Mouse (Mus musculus) neural tube, embryonic 15.5 days (tissue): ENCODE results near the gene Gm48551. TPM values are rescaled to one million over a fixed set of nuclear protein-coding genes. Genes with fewer than 3 reads are reported as not detected.

Experiments
- ATAC-seq: fragments of 200-750 bp; cut with Nextera tagmentation; 2 replicates; pipeline ENCODE4 v1.8.0; 2017; ENCODE audit warnings: mild to moderate bottlenecking, moderate TSS enrichment, moderate library complexity; ENCODE audit not compliant: low FRiP score
- H3K27ac ChIP-seq: fragments of 300-500 bp; sonication (generic); replicated peaks from 2 replicates; pipeline ENCODE4 v1.5.1; 2015; ENCODE audit warnings: mild to moderate bottlenecking, inconsistent platforms
- H3K27me3 ChIP-seq: fragments of 300-500 bp; sonication (generic); replicated peaks from 2 replicates; pipeline ENCODE4 v1.6.1; 2015; ENCODE audit warnings: inconsistent platforms
- H3K36me3 ChIP-seq: fragments of 300-500 bp; sonication (generic); 2 replicates; pipeline ENCODE4 v1.6.1; 2015; ENCODE audit warnings: inconsistent platforms
- H3K4me1 ChIP-seq: fragments of 300-500 bp; sonication (generic); 2 replicates; pipeline ENCODE4 v1.6.1; 2015; ENCODE audit warnings: inconsistent platforms
- H3K4me2 ChIP-seq: fragments of 300-500 bp; sonication (generic); 2 replicates; pipeline ENCODE4 v1.6.1; 2015; ENCODE audit warnings: inconsistent platforms, mild to moderate bottlenecking, moderate library complexity
- H3K4me3 ChIP-seq: fragments of 300-500 bp; sonication (generic); replicated peaks from 2 replicates; pipeline ENCODE4 v1.5.1; 2015; ENCODE audit warnings: mild to moderate bottlenecking, inconsistent platforms
- H3K9ac ChIP-seq: fragments of 300-500 bp; sonication (generic); replicated peaks from 2 replicates; pipeline ENCODE4 v1.6.1; 2015; ENCODE audit warnings: mild to moderate bottlenecking, inconsistent platforms
- H3K9me3 ChIP-seq: fragments of 300-500 bp; sonication (generic); replicated peaks from 2 replicates; pipeline ENCODE4 v1.6.1; 2016; ENCODE audit warnings: inconsistent platforms
- WGBS: fragments of 180-500 bp; shearing (Covaris S2); methylation state at CpG from one replicate; pipeline ENCODE4 v1.1.7; 2015; ENCODE audit warnings: mixed read lengths; 5-methylcytosine and 5-hydroxymethylcytosine counted together
- polyA plus RNA-seq: library from polyadenylated mRNA; unstranded; fragments of >200 nt; fragmentation: Nextera tagmentation; extraction: Ambion mirVana; gene quantifications from 2 replicates; pipeline ENCODE4 v1.2.1, GENCODE M21; 2015

The Gm48551 gene
- polyA plus RNA-seq: 5.7 and 7.2 TPM in 2 replicates

DNA sequence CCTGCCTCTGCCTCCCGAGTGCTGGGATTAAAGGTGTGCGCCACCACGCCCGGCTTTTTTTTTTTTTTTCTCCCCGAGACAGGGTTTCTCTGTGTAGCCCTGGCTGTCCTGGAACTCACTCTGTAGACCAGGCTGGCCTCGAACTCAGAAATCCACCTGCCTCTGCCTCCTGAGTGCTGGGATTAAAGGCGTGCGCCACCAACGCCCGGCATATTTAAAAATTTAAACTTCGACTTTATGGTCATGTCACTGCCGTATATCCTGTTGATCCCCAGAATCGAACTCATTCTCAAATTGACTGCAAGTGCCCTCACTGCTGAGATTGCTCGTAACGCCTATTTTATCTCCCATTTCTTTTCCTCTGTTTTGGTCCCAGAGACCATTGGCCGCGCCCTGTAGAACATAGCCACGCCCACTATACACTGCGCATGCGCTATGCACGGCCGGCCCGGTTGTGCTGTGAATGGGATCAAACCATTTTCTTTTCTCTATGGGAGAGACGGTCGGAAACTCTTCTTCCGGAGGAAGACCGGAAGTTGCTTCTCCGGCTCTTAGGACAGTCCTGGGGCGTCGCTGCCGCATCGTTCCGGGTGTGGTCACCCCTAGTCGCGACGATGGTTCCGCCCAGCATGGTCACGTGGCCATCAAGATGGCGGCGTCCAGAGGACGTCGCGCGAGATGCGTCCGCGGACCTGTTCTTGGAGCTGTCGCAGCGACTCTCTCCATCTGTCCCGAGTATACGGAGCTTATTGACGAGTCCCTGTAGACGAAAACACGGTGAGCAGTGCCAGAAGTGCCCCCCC lies at the start of gene Gm48551, which contains the start of gene Dohh:
TSS of gene Gm48551 (plus strand) at position 665 of the 803 bp plus-strand sequence.
TSS of gene Dohh (plus strand) at position 627 of the 803 bp plus-strand sequence.
- peak within 1 kb of the TSS; percentile 96 for H3K4me3 ChIP-seq
- H3K36me3 ChIP-seq: peaks cover 29% of the 10 kb centered on the region
- no peaks in the 10 kb centered on the region for H3K27me3 ChIP-seq
- peak; percentile 92 for ATAC-seq
- peaks cover 22% of the 10 kb centered on the region for H3K4me1 ChIP-seq
- peak within 1 kb of the TSS; percentile 86 for H3K27ac ChIP-seq
- H3K9me3 ChIP-seq: no peaks in the 10 kb centered on the region
- WGBS: 8% methylated on average over 54 of the region's 54 CpGs
- H3K9ac ChIP-seq: peak within 1 kb of the TSS; percentile 79
- peak within 1 kb of the TSS; percentile 97 for H3K4me2 ChIP-seq

DNA sequence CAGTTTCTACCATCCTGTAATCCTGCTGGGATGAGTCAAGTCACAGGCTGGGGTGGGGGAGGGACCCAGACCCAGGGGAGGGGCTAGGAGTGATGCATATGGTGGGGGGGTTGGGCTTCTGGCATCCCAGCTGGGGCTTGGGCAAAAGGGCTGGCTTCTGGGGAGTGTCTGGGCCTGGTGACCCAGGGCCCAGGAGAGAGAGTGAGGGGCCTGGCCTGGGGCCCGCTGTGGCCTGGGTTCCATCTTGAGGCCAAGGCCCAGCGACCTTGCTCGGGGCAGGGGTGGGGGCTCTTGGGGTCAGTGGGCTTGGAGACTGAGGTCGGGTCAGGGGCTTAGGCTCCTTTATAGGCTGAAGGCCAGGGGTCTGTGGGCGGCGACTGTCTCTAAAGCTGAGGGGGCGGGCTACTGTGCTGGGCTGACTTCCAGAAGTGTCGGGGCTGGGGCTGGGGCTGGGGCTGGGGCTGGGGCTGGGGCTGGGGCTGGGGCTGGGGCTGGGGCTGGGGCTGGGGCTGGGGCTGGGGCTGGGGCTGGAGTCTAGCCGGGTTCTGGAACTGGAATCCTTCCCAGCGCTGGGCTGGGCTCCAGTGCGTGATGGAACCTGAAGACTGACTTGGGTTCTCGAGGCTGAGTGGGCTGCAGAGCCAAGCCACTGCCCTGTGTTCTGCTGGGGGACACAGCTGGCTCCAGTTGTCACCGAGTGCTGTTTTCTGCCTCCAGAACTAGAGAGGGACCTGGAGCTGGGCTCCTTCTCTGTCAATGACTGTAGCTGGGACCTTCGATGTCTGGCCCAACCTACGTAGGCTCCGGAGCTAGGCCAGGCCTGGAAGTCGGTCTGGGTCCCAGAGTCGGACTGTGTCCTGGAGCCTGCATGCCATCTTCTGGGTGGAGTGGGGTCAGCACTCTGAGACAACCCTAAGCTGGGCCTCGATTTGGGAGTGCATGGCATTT lies 48.6 kb upstream of the Gm48551 start:
- Histone ChIP-seq H3K27me3 (peaks cover 56% of the 10 kb centered on the region), H3K9ac (no peak overlapping the region), H3K4me2 (no peak overlapping the region), H3K9me3 (no peaks in the 10 kb centered on the region), H3K36me3 (no peaks in the 10 kb centered on the region), H3K4me3 (no peak overlapping the region), H3K4me1 (peaks cover 8% of the 10 kb centered on the region; the same call in 1 of the 2 replicates), H3K27ac (0 out of 2 replicates have a peak overlapping the region, but pooled peaks have one; percentile 9)
- WGBS: 40% methylated on average over 18 of the region's 19 CpGs
- no peak for ATAC-seq

DNA sequence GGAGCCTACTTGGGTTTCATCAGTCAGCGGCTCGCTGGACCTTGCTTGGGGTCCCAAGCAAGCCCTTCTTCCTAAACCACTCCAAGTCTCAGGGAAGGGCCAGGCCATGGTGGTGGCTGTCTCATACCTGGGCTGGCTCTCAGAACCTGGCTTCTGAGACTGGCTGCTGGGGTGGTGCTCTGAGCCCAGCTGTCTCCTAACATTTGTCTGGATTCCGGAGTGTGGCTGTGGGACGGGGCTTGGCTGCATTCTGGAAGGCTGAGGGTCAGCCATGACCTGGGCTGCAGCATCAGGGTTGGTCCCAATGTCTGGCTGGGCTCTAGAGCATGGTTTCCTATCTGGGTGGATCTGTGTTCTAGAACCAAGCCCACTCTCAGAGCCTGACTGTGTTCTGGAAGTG lies 47.7 kb upstream of the Gm48551 start:
- Histone ChIP-seq H3K9me3 (no peaks in the 10 kb centered on the region), H3K4me1 (peaks cover 8% of the 10 kb centered on the region; the same call in 1 of the 2 replicates), H3K9ac (no peak overlapping the region), H3K27me3 (peaks cover 63% of the 10 kb centered on the region), H3K4me2 (no peak overlapping the region), H3K36me3 (no peaks in the 10 kb centered on the region), H3K27ac (0 out of 2 replicates have a peak overlapping the region, but pooled peaks have one; percentile 9), H3K4me3 (no peak overlapping the region)
- ATAC-seq: no peak
- 93% methylated on average over 4 of the region's 4 CpGs for WGBS

DNA sequence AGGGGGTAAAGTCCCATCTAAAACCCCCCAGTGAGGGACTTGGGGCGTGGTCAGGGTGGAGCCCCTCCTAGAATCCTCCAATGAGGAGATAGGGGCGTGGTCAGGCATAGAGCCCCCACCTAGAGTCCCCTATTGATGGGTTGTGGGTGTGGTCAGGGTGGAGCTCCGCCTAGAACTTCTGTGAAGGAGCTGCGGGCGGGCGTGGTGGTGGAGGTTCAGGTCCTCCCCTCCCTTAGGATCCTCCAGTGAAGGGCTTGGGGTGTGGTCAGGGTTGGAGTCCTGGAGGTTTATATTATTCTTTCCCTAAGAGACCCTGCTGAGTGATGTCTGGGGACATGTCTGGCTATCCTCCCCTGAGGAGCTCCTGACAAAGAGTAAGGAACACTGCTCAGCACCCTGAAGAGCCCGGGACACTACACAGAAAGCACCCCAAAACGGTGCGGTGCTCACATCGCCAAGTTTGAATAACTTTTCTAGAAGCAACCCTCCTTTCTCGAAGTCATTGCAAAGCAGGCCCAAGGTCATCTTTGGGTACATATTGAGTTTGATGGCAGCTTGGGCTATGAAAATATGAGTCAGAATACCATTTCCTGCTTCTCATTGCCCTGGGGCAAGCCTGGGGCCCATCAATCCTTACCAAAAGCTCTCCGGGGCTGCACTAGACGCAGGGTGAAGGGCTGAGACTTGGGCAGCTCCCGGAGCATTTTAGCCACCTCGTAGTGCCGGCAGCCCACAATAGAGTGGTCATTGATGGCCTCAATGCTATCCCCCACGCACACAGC lies 43.5 kb upstream of the Gm48551 start:
- no peak overlapping the region for H3K9ac ChIP-seq

DNA sequence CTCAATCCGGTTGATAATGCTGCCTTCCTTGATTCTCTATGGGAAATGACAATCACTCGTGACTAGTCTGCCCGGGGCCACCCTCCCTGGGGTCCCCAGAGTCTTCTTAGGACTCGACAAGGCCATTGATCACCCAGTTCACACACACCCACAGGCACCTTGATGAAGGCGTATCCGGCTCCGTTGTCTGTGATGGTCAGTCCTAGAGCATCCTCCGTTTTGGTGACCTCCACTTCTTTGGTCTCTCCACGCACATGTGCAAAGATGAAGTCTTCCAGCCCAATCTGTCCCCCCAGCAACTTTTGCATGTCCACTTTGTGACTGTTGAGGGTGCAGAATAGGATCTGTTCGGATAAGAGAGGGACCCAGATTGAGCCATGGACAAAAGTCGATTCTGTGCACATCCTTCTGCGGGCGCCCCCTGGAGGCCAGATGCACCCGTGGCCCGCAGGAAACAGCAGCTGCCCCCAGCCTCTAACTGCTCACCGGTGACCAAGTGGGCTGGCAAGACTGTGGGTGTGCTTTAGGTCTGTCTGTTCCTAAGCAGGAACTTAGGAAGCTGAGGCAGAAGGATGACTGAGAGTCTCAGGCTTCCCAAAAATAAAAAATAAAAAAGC lies 42.8 kb upstream of the Gm48551 start:
- Histone ChIP-seq H3K36me3 (no peaks in the 10 kb centered on the region), H3K9ac (no peak overlapping the region), H3K4me3 (no peak overlapping the region), H3K27ac (no peak overlapping the region), H3K27me3 (peaks cover 73% of the 10 kb centered on the region), H3K4me2 (no peak overlapping the region), H3K9me3 (no peaks in the 10 kb centered on the region), H3K4me1 (peaks cover 11% of the 10 kb centered on the region)
- WGBS: 35% methylated on average over 16 of the region's 16 CpGs
- ATAC-seq: no peak

More for the DNA sequence above, 43.5 kb upstream of the Gm48551 start:
- no peak for ATAC-seq
- Histone ChIP-seq H3K4me3 (no peak overlapping the region), H3K9me3 (no peaks in the 10 kb centered on the region), H3K27ac (no peak overlapping the region), H3K27me3 (peaks cover 72% of the 10 kb centered on the region), H3K4me2 (no peak overlapping the region), H3K4me1 (peaks cover 8% of the 10 kb centered on the region), H3K36me3 (no peaks in the 10 kb centered on the region)
- WGBS: 37% methylated on average over 17 of the region's 17 CpGs

DNA sequence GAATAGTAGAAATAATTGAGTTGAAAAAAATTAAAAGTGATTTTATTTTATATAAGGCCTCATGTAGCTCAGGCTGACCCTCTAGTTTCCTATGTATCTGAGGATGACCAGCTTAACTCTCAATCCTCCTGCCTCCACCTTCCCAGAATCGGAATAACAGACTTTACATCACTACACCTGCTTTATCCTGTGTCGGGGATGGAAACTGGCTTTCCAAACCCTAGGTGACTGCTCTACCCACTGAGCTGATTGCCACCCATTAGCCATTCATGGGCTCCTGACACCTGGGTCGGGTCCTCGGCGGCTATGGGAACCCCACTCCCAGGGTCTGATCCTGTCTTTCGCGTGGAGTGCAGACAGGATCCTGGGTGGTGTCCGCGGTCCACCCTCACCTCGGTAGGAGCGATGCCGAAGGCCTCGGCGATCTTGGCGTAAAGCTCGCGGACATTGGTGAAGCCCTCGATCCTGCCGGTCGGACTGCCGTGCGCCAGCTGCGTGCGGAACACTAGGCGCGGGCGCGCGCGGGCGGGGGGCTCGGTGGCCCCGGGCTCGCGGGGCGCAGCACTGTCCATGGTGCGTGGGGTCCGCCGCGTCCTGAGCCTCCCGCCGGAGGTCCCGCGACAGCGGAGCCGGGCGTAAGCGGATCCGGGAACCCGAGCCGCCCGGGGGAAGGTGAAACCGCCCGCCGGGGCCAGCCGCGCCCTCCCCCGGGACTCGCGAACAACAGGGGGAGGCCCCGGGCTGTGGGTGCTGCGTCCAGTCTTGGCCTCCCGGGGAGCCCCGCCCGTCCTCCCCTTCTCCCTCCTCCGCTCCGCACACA lies 41.4 kb upstream of the Gm48551 start, which contains the start of gene Gipc3:
TSS of gene Gipc3 (minus strand) at position 581 of the 820 bp plus-strand sequence.
- WGBS: 4% methylated on average over 61 of the region's 67 CpGs
- H3K9ac ChIP-seq: peak within 1 kb of the TSS; percentile 46
- peak within 1 kb of the TSS; percentile 41 for H3K4me3 ChIP-seq
- peaks cover 66% of the 10 kb centered on the region for H3K27me3 ChIP-seq
- no peak for ATAC-seq
- peaks cover 19% of the 10 kb centered on the region for H3K4me1 ChIP-seq
- H3K9me3 ChIP-seq: no peaks in the 10 kb centered on the region
- no peak within 1 kb of the TSS for H3K27ac ChIP-seq
- peak within 1 kb of the TSS; percentile 76 for H3K4me2 ChIP-seq
- no peaks in the 10 kb centered on the region for H3K36me3 ChIP-seq

DNA sequence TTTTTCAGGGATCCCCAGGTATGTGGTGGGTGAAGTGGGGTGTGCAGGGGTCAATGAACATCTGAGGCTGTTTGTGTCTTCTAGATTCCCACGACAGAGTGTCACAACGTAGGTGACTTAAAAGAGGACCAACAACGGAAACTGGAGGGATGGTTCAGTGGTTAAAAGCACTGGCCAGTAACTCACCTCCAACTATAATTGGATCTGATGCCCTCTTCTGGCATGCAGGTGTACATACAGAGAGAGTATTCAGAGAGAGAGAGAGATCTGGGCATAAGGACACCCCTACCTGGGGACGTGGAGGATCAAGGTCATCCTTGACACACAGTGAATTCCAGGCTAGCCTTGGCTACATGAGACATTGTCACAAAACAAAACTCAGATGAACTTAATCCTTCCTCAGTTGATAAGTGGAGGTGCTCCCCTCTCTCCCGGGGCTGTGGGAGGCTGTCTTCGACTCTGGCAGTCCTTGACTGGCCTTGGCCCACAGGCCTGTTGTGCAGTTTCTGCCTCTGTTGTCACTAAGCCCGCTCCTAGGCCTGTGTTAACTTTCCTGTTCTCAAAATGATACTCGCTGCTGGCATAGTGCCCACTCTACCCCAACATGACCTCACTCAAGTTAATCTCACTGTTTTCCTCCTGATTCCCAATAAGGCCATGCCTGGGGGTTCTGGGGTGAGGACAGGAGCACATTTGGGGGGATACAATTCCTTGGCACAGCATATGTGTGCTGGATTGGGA lies 39.7 kb upstream of the Gm48551 start:
- Histone ChIP-seq H3K27ac (no peak overlapping the region), H3K9me3 (no peaks in the 10 kb centered on the region), H3K36me3 (no peaks in the 10 kb centered on the region), H3K9ac (no peak overlapping the region), H3K4me2 (no peak overlapping the region), H3K4me1 (peaks cover 29% of the 10 kb centered on the region), H3K4me3 (no peak overlapping the region), H3K27me3 (peaks cover 67% of the 10 kb centered on the region)
- WGBS: 52% methylated on average over 8 of the region's 8 CpGs
- ATAC-seq: no peak

DNA sequence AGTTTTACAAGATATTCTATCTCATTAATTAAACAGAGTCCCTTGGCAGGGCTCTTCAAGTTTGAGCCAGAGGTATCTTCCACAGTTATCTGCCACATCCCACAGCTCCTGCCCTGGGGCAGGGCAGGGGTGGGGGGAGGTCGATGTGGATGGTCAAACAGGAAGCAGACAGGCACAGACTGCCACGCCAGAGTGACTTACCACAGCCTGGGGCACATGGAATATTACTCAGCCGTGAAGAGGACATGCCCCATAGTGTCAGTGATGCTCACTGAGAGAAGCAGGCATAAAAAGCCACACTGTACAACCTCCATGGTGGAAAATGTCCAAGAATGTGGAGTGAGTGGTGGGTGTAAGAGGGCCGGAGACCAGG lies 39.1 kb upstream of the Gm48551 start:
- Histone ChIP-seq H3K27ac (no peak overlapping the region), H3K27me3 (peaks cover 64% of the 10 kb centered on the region), H3K36me3 (no peaks in the 10 kb centered on the region), H3K4me2 (no peak overlapping the region), H3K9ac (no peak overlapping the region), H3K9me3 (no peaks in the 10 kb centered on the region), H3K4me1 (peaks cover 35% of the 10 kb centered on the region), H3K4me3 (no peak overlapping the region)
- no peak for ATAC-seq
- 83% methylated on average over 4 of the region's 4 CpGs for WGBS

DNA sequence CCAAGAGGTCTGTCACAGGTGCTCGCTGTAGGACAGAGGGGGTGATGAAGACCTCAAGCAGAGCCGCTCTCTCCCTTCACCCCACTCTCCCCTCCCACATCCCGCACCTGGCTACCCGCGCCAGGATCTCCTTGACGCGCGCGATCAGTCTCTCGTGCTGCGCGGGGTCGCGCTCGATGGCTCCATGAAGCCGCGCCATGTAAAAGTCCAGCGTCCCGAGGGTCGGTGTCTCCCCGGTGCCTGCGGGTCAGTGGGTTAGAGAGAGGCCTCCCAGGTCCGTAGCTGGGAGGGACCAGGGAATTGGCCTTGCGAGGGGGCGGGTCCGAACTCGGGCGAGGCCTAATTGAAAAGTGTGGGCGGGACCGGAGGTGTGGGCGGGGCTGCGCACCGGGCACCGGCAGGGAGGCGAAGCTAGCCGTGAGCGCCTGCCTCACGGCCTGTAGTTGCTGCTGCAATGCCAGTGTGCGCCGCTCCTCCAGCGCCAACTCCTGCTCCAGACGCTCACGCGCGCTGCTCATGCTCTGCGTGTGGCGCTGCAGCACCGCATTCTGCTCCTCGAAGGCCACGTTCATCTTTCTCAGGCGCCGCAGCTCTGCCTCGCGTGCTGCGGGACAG lies 37.7 kb upstream of the Gm48551 start:
- WGBS: 8% methylated on average over 45 of the region's 55 CpGs
- Histone ChIP-seq H3K4me1 (peaks cover 37% of the 10 kb centered on the region), H3K27me3 (peaks cover 50% of the 10 kb centered on the region), H3K9me3 (no peaks in the 10 kb centered on the region), H3K9ac (peak overlapping the region; percentile 42), H3K36me3 (no peaks in the 10 kb centered on the region), H3K4me2 (peak overlapping the region; percentile 63), H3K4me3 (peak overlapping the region; percentile 38), H3K27ac (peak overlapping the region; percentile 65)
- ATAC-seq: peak; percentile 13
